Mouse (Mus musculus) brain, embryonic 18.5 days (tissue): ENCODE measurements around the gene Prnp.
A peak's percentile ranks its signal among the peaks of the same experiment; 100 is the strongest.

Source experiments
- DNase-seq: peaks from one replicate; pipeline ENCODE4 v3.0.0-alpha.2; 2012; ENCODE audit warnings: low read depth, low spot score

Gene Prnp

GRCm38 (mm10) chr2:131909683-131910572 lies at the start of gene Prnp, which contains the start of gene Prn:
TSS of gene Prnp (plus strand) at chr2:131909928.
TSS of gene Prn (plus strand) at chr2:131909957.
- DNase-seq, result peak; percentile 86

DNA sequence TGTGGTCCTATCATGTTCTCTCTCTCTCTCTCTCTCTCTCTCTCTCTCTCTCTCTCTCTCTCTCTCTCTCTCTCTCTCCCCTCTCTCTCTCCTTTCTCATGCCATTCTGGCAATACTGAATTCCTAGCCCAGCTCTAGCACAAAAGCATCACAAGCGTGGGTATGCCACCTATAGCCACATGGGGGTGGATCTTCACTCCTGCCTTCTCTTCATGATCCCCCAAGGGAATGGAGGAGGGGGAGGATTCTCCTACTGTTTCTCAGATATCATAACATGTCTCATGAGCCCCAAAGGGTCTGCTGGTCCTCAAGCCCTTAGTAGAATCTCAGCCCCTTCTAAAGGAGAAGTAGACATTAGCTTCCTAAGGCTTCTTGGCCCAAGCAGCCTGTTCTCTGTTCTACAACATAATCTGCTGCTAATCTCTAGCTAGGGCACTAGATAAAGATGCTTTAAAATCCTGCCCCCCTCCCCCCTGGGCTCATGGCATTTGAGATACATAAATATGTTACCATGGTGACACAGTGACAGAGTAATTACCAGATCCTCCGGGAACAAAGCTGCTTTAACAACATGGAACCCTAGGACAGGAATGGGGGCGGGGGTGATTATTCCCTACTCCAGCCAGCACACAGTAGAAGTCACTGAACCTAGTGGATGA lies 47.0 kb upstream of the Prnp start:
- no peak for DNase-seq

GRCm38 (mm10) chr2:131863472-131863871 lies 46.3 kb upstream of the Prnp start:
- no peak for DNase-seq

GRCm38 (mm10) chr2:131864262-131864796 lies 45.4 kb upstream of the Prnp start:
- DNase-seq, result no peak

DNA sequence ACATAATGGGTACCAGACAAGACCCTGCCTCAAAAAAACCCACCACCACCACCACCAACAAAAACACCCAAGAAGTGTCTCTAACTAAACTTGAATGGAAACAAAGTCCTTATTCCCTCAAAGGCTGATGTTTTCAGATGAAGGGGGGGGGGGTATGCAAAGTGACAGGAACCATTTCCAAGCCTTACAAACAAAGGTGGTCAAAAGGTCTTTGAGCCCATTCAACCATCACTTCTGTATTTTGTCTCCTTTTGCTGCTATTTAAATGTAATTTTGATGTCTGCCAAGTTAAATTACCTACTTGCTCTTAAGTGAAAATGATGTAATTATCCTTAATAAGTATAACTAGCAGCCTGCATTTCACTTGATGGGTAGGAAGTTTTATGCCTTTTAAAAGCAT lies 43.1 kb upstream of the Prnp start:
- no peak for DNase-seq

- DNase-seq, result no peak
Observed at GRCm38 (mm10) chr2:131868983-131869382, 40.7 kb upstream of the Prnp start.

DNA sequence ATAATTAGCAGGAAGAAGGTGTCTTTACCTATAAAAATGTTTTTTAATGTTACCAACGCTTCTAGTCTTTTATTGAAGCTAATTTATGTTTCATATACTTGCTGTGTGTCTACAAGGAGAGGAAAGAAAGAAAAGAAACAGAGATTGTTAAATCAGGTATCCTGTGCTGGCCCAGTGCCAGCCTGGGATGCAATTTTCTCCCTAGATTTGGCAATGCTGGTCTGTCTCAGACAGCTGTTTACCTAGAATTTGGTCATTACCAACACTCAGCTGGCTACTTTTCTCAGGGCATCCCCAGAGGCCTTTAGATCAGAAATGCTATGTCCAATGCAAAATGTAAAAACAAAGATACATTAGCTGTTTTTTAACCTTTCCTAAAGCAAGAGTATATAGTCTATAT lies 36.4 kb upstream of the Prnp start:
- no peak for DNase-seq

DNA sequence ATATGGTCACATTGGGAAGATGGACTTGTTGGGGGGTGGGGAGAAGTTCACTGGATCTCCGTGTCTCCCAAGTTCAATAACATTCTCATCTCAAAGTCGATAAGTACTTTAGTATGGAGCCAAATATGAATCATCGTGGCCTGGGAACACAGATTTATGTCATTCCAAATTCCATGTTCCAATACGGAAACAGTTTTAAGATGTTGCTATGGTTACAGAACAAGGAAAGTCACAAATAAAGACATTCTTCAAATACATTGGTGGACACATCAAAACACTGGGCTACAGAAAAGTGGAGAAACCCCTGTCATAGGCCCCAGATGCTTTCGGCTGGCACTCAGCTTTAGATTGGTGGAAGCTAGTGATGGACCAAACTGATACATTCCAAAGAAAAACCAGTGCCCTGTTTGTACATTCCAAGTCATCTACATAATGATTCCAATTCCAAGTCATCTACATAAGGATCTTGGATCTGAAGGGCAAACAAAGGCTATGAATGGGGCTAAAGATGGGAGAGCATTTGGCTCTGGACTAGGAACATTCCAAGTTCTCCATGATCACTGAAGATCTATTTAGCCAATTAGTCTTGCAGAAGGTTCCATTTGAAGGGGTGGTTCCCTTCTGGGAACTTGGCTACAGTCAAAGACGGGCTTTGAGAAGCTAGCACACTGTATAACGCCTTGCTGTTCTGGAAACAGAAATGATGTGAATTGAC lies 33.0 kb upstream of the Prnp start:
- DNase-seq, result no peak

DNA sequence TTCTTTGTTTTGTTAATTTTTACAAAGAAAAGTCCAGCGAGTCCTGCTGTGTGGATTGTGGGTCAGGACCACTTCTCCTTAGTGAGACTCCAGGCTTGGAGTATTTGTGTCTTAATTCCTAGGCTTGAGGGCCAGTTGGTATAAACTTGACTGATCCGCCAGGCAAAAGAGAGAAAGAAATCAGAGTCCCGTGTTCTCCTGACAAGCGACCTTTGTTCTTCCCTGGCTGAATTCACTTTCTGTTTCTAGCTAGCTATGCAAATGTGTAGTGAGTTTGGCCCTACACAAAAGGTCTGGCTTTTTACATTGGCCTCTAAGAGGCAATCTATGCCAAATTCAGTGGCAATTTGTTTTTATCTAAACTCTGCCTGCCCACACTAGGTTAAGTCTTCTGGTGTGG lies 28.0 kb upstream of the Prnp start:
- DNase-seq, result no peak

- DNase-seq, result no peak
Observed at GRCm38 (mm10) chr2:131883136-131883535, 26.6 kb upstream of the Prnp start.

- no peak for DNase-seq
Observed at GRCm38 (mm10) chr2:131886503-131887160, 23.1 kb upstream of the Prnp start.

DNA sequence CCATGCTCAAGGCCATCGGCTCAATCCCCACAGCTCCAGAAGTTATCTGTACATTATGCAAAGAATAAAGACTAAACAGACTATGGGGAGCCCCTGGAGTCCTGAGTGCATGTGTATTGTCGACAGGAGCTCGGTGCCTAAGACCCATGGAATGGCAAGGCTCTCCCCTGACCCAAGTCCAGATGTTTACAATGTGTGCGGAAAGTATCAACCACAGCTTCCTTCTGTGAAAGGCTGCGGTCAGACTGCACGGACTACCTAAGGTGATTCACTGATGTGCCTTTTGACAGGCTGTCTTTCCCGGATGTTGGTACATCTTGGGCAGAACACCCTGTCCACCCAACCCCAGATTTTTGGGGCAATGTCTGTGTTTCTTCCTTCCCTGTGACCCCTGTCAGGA lies 21.5 kb upstream of the Prnp start:
- DNase-seq, result no peak

- DNase-seq, result no peak
Observed at GRCm38 (mm10) chr2:131892534-131892933, 17.2 kb upstream of the Prnp start.

- DNase-seq, result no peak
Observed at GRCm38 (mm10) chr2:131895106-131895505, 14.6 kb upstream of the Prnp start.

- no peak for DNase-seq
Observed at GRCm38 (mm10) chr2:131896011-131896410, 13.7 kb upstream of the Prnp start.

- DNase-seq, result no peak
Observed at GRCm38 (mm10) chr2:131897336-131898109, 12.2 kb upstream of the Prnp start.

DNA sequence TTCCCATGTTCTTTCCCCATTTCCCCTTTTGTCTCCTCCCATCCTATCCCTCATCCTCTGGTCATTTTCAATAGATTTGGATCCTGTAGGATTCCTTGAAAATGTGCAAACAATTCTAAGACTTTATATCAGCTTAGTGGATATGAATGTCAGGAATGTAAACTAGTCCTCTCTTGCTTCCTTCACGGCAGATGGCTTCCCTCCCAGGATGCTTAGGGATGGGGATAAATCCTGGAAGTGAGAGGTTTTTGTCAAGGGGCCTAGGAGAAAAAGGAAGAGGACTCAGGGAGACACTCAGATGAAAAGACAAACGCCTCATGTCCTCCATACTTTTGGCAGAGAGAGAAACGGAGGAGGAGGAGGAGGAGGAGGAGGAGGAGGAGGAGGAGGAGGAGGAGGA lies 7.3 kb upstream of the Prnp start:
- no peak for DNase-seq

GRCm38 (mm10) chr2:131902867-131903266 lies 6.9 kb upstream of the Prnp start:
- DNase-seq, result no peak

- DNase-seq, result no peak
Observed at GRCm38 (mm10) chr2:131905025-131905424, 4.7 kb upstream of the Prnp start.

DNA sequence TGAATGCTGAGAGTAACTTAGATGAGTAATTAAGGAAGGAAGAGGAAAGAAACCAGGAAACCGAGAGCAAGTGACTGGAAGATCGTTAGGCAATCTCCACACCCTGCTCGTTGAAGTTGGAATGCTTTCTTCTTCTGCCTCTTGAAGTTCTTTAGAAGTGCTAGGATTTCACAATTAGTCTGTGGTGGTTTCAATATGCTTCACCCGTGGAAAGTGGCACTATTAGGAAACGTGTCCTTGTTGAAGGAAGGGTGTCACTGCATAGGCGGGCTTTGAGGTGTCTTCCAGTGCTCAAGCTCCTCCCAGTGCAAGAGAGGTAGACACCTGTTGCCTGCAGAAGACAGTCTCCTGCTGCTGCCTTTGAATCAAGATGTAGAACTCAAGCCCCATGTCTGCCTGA lies 4.0 kb upstream of the Prnp start:
- DNase-seq, result no peak

- DNase-seq, result no peak
Observed at GRCm38 (mm10) chr2:131906266-131906665, 3.5 kb upstream of the Prnp start.
